Mouse (Mus musculus) natural killer cell, adult 2 months (primary cell): ENCODE measurements at regions not wholly inside any gene's neighbourhood (a gene's known extent, or its start where the extent isn't known, plus 50 kb on each side); places are given as distances from the start of the nearest gene placed in this dataset.
A peak's percentile ranks its signal among the peaks of the same experiment; 100 is the strongest.

Experiments used
- DNase-seq, 2 experiments: peaks; one replicate each; pipeline ENCODE4 v3.0.0; 2022; ENCODE audit warnings: low spot score in 2 of 2

- DNase-seq: no peak
Measured at GRCm38 (mm10) chr10:67731577-67731976, 180.9 kb downstream of the Zfp365 start.

DNA sequence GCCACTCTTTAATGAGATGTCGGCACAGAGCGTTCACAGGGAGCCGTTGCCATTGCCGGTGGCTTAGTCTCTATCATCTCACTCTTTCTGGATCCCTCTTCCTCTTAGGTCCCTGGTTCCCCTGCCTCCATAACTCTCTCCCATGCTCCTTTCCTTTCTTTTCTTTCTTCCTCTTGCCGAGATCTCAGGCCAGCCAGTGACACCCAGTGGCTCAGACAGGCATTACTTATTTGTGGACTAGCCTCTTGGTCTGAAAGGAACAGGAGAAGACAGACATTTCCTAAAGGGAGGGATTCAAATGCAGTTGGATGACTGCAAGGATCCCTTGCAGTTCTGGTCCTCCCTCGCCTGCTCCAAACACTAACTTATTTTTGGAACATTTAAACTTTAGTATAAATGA lies 180.5 kb upstream of the Ado start:
- DNase-seq: peak; percentile 9 to 10

- peak; percentile 61 to 77 for DNase-seq
Measured at GRCm38 (mm10) chr10:67727580-67727979, 178.8 kb upstream of the Ado start.

DNA sequence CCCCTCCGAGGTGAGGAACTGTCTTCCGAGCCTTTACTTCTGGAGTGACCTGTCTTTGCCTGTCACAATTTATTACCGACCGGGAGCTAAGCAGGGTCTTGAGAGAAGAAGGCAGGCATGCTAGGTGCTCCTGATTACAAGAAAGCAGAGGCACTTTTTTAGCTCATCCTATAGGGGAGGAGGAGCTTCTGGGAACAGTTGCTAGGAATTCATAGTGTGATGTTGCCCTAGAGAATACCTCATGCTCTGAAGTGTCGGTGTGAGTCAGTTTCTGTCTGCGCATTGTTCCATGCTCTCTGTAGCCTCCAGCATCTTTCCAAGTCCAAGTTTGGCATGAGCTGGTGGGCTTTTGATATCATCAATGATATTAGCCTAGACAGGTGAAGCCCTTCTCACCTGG lies 178.0 kb upstream of the Ado start:
- DNase-seq: no peak

DNA sequence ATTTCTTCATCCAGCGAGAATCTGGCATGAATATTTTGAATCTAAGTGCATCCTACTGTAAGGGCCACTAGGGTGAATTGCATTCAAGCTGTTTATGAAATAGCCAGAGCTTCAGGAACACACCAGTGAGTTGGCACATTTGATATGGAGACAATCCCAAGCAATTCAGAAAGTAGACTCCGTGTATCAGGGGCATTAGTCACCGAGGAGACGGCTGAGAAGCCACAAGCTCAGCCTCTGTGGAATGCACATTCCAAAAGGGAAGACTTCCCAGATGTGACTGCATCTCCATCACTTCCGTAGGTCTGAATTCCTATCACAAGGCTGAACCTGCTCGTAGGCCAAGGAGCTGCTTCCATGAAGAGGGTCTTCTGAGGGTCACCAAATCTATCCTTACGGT lies 177.6 kb upstream of the Ado start:
- DNase-seq: no peak

GRCm38 (mm10) chr10:67721787-67722186 lies 173.0 kb upstream of the Ado start:
- peak in 1 of 2 experiments; percentile 47 for DNase-seq

DNA sequence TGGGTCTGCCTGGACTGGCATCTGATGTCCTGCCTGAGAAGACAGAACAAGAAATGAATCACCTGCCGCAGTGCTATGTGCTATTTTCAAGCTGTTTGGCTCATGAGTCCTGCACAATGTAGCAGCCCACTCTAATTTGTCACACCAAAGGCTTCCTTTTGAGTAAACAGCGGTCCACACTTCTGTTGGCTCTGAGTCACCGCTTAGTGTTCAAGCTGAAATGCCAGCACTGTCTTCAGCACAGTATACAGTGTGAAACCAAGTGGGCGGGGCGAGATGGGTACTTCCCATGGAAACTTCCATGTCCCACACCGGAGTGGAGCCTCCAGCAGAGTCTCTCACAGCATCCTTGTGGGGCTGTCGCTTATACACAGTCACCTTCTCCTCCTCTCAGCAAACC lies 168.8 kb upstream of the Ado start:
- peak; percentile 53 to 70 for DNase-seq

- DNase-seq: no peak
Measured at GRCm38 (mm10) chr10:67715046-67715445, 166.3 kb upstream of the Ado start.

GRCm38 (mm10) chr10:67713098-67713497 lies 164.3 kb upstream of the Ado start:
- no peak for DNase-seq

- DNase-seq: no peak
Measured at GRCm38 (mm10) chr10:67712665-67713064, 163.9 kb upstream of the Ado start.

GRCm38 (mm10) chr10:67711961-67712360 lies 163.2 kb upstream of the Ado start:
- DNase-seq: no peak

DNA sequence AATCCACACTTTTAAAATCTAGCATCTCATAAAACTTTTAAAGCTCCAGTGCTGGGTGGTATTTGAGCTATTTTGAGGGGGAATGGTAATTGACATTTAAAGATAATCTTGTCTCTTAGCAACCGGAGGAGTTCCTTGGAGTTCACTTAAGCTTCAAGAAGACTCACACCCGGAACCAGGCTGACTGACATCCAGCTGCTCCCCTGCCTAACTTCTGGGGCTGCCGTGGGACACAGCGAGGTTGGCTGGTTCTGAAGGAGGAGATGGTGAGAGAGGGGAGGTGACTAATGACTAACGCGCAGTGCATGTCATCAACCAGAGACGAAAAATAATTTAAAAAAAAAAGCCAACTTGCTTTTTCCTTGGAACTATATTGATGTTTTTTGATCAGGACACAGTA lies 157.7 kb upstream of the Ado start:
- no peak for DNase-seq

GRCm38 (mm10) chr10:67702783-67703455 lies 154.2 kb upstream of the Ado start:
- DNase-seq: peak; percentile 74 to 85

DNA sequence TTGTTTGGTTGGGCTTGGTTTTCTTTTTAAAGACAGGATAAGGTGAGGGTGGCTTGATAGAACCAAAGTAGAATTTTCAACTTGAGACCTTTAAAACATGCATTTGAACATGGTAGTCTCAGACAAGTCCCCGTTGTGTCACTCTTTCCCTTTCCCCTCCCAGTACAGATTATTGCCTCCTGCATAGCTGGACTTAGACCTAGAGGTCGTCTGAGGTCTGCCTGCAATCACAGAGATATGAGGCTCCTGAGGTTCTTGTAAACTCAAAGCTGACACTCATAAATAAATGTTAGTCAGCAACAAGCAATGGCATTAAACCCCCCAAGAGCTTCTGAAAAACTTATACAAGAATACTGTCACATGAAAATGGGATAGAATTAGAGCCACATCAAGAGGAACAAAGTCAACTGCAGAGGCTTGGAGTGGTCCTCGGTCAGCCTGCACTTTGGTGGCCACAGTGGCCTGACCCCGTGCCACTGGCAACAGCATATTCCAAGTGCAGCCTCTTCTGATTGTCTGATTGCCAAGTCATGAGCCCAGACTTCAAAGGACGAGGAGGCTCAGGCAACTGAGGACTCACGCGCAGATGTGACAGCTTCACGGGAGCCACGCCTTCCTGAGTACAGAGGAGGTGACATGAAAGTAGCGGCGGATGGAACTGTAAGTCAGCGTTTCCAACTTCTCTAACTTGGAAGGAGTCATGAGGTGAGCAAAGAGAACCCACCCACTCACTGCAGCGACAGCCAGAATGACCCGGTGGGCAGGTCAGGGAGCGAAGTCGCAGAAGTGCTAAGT lies 148.8 kb upstream of the Ado start:
- no peak for DNase-seq

DNA sequence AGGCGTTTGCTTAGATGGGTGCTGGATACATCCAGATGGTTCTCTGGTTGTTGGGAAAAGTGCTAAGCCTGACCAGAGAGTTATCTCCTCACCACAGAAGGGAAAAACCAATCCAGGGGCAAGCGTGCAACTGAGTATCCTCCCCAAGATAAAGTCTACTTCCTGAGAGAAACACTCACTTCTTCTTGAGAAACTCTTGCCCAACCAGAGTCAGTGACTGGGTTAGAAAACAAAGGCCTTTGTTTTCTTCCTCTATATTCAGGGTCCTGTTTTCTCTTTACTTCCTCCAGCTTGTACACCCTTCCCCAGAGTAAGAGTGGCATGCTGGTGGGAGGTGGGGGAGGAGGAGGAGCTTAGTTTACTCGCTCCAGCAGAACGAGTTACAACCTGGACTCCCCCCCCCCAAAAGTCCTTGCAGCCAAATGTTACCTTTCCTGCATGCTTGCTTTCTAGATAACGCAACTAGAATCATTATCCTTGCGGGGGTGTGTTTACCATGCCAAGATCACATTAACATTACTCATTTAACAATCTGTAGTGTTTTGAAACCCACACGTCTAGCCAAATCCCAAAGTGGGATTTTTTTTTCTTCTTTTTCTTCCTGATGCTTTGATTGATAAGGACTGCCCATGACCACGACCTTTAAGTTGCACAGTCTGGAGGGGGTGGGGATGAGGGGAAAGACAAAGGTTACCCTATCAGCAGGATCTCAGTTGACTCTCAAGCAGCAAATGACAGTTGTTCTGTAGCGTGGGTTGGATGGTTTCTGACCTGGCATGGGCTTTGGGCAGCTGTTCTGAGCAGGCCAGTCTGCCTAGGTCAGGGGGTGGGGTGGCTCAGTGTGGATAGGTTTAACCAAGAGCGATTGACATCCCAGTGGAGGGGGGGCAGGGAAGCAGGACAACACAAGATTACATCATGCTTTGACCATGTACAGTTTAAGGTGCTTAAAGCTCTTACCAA lies 147.4 kb upstream of the Ado start:
- no peak for DNase-seq

GRCm38 (mm10) chr10:67694751-67695150 lies 146.0 kb upstream of the Ado start:
- no peak for DNase-seq

DNA sequence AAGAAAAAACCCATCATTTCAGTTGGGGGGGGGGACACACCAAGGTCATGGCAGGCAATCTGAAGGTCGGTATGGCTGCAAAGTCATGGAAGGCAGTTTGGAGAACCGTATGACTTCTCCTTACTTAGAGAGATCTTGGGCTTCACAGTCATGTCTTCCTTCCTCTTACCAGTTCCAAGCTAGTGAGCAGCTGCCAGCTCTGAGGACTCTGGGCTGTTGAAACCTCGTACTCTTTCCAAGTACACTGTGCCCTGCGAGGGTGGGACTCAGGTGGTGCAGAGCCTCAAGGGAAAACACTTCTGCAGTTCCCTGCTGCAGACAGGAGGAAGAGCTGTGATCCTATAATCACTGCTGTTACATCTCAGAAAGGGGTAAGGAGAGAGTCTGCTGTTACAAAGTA lies 144.8 kb upstream of the Ado start:
- no peak for DNase-seq

DNA sequence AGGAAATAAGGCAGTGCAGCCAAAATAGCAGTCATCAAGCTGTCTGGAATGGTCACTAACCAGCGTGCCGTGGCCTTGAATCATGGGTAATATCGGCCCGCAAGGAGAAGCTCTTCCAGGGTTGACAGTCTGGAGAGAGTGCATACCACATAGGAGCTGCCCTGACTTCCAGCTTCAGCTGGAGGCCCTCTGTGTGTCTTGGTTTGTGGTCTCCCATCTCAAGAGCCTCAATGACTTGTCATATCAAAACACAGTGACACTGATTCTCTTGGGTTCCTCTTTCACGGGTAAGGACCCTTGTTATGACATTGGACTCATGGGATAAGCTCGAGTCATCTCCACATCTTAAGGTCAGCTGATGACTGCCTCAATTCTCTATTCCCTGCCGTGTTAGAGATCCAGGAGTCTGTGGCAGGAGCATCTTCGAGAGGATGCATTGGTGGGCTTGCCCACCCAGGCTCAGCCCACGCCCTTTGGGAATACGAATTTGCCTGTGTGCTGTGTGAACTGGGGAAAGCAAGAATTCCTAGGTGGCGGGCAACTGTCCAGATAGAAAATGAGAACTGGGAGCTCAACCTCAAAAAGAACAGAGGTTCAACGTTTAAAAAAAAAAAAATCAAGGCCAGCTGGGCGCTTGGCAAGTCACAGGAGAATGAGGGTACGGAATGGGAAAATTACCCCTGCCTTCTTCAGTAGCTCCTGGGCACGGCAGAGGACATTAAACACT lies 141.4 kb upstream of the Ado start:
- DNase-seq: no peak

DNA sequence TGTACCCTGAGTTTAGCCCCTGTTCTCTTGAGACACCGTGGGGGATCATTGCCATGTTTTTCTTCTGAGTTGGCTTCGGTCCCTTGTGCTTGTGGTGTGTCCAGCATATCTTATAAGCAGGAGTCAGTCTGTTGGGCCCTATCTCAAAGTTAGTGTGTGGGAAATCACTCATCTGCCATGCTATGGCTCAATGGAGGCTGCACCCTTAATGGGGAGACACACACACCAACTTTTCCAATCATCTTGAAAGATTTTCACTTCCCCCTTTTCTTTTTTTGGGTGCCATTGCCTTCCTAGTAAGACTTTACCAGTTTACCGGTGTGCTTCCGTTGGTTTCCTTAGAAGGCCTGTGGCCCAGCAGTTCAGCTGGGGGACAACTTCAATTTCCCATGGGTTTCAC lies 130.6 kb upstream of the Ado start:
- no peak for DNase-seq

GRCm38 (mm10) chr10:67673450-67673849 lies 124.7 kb upstream of the Ado start:
- no peak for DNase-seq

DNA sequence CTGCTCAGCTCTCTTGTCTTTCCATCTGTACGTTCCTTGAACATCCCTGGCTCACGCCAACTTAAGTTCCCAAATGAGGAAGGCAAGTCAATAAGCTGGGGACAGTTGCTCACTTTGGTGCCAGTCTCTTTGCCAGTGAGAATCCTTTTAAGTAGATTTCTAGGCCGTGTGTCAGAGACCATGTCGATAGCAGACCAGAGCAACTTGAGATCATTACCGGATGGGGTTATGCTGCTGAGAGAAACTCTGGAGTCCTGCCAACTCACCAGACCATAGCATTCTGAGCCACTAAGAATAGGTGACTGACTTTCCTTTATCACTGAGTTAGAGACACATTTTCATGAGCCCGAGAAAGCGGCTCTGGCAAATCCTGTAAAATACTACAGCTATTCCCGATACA lies 123.5 kb upstream of the Ado start:
- DNase-seq: peak; percentile 30 to 56

GRCm38 (mm10) chr10:67669066-67669465 lies 120.3 kb upstream of the Ado start:
- DNase-seq: no peak
